Mouse (Mus musculus) E14TG2a.4 (cell line): ENCODE measurements around the gene Ficd.

Experiments
- H3K27me3 ChIP-seq: 2 replicates; pipeline ENCODE4 v1.6.1; 2014; ENCODE audit warnings: low read length, control low read depth; ENCODE audit not compliant: insufficient read depth
- H3K36me3 ChIP-seq: 2 replicates; pipeline ENCODE4 v1.6.1; 2014; ENCODE audit warnings: low read length, control low read depth; ENCODE audit not compliant: insufficient read depth
- H3K4me1 ChIP-seq: replicated peaks from 2 replicates; pipeline ENCODE4 v1.6.1; 2014; ENCODE audit warnings: low read depth, low read length, control low read depth
- H3K4me3 ChIP-seq: replicated peaks from 2 replicates; pipeline ENCODE4 v1.5.1; 2014; ENCODE audit warnings: mild to moderate bottlenecking, low read length
- H3K9me3 ChIP-seq: 2 replicates; pipeline ENCODE4 v1.6.1; 2014; ENCODE audit warnings: low read length, control low read depth
- CTCF ChIP-seq: conservative IDR thresholded peaks from 2 replicates; pipeline ENCODE4 v1.5.1; 2014; ENCODE audit warnings: low read length
- NANOG ChIP-seq: IDR thresholded peaks from 2 replicates; pipeline ENCODE4 v1.6.1; 2014; ENCODE audit warnings: borderline replicate concordance, low read length, mixed read lengths
- POU5F1 ChIP-seq: IDR thresholded peaks from 2 replicates; pipeline ENCODE4 v1.6.1; 2014; ENCODE audit warnings: low read length, borderline replicate concordance

The Ficd gene

DNA sequence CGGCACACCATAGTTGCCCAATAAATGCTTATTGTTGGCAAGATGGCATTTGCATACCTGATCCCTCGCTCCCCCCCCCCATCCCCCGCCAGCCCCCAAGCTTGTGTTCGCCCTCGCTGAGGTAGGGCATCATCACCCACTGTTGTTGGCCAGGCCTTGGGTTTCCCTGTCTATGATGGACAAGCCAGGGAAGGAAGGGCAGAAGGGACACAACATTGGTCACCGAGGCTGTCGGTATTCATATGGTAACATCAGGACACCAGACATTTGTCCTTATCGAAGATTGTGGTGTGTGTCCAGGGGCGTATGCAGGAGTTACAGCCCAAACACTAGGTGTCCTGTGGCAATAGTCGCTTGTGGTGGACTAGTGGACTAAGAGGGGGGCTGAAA, 505 bp downstream of the Ficd start:
- peaks cover 70% of the 10 kb centered on the region for H3K4me1 ChIP-seq
- no peaks in the 10 kb centered on the region for H3K27me3 ChIP-seq
- no peaks in the 10 kb centered on the region for H3K9me3 ChIP-seq
- H3K36me3 ChIP-seq, result peaks cover 43% of the 10 kb centered on the region
- H3K4me3 ChIP-seq, result peak overlapping the region; percentile 89
- no peak for TF ChIP-seq POU5F1
- no peak for TF ChIP-seq NANOG
- TF ChIP-seq CTCF, result no peak

GRCm38 (mm10) chr5:113736522-113737164, 1.0 kb downstream of the Ficd start:
- Histone ChIP-seq H3K27me3 (no peaks in the 10 kb centered on the region), H3K4me3 (peak overlapping the region; percentile 89), H3K4me1 (peaks cover 74% of the 10 kb centered on the region), H3K36me3 (peaks cover 49% of the 10 kb centered on the region), H3K9me3 (no peaks in the 10 kb centered on the region)
- TF ChIP-seq POU5F1, result no peak
- no peak for TF ChIP-seq NANOG
- no peak for TF ChIP-seq CTCF

- peaks cover 59% of the 10 kb centered on the region for H3K36me3 ChIP-seq
These were observed 2.1 kb downstream of the Ficd start for GRCm38 (mm10) chr5:113737607-113738237.

GRCm38 (mm10) chr5:113747629-113748028, 12.0 kb downstream of the Ficd start:
- Histone ChIP-seq H3K36me3 (peaks cover 100% of the 10 kb centered on the region), H3K4me1 (peaks cover 79% of the 10 kb centered on the region), H3K27me3 (no peaks in the 10 kb centered on the region), H3K4me3 (no peak overlapping the region), H3K9me3 (no peaks in the 10 kb centered on the region)
- peak; percentile 64 for TF ChIP-seq CTCF
- TF ChIP-seq POU5F1, result no peak

More at GRCm38 (mm10) chr5:113737607-113738237, 2.1 kb downstream of the Ficd start:
- no peaks in the 10 kb centered on the region for H3K27me3 ChIP-seq
- peak overlapping the region; percentile 49; the same call in 1 of the 2 replicates for H3K4me3 ChIP-seq
- peaks cover 76% of the 10 kb centered on the region for H3K4me1 ChIP-seq
- TF ChIP-seq POU5F1 (no peak), CTCF (no peak), NANOG (no peak)
- no peaks in the 10 kb centered on the region for H3K9me3 ChIP-seq

DNA sequence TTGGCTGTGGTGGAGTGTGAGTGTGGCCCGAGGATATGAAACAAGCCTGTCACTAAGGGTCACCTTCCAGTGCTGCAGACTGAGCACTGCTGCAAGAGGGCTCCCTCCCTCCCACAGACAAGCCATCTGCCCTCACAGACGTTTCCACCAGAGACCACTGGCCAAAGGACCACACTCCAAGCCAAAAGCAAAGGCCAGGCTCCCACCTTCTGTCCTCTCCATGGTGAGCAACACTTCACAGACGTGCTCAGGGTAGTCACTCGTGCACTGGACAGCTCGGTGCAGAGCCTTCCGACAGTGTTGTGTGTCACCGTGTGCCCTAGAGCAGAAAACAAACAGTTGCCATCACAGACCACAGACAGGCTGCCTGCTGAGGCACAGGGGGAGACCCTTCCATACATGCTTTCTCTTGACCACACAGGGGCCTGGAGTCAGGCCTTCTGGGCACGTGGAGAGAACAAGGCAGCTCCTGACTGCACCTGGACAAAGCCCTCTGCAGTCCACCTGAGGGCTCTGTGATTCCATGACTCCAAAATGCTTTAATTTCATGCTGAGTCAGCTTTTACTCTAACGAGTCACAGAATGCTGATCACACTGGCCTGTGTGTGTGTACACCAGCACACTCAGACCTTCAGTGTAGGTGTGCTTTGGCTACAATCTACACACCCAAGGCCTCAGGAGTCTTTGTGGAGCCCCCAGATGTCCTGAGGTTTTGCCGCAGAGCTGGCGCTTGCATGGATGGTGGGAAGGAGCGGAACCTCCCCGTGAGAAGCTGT, 13.1 kb downstream of the Ficd start:
- Histone ChIP-seq H3K9me3 (no peaks in the 10 kb centered on the region), H3K4me3 (no peak overlapping the region), H3K4me1 (peaks cover 75% of the 10 kb centered on the region), H3K36me3 (peaks cover 100% of the 10 kb centered on the region), H3K27me3 (no peaks in the 10 kb centered on the region)
- TF ChIP-seq POU5F1 (no peak), CTCF (no peak), NANOG (no peak)

GRCm38 (mm10) chr5:113751521-113752157, 16.0 kb downstream of the Ficd start:
- no peak for TF ChIP-seq NANOG
- TF ChIP-seq CTCF, result no peak
- TF ChIP-seq POU5F1, result no peak
- no peaks in the 10 kb centered on the region for H3K9me3 ChIP-seq
- peaks cover 68% of the 10 kb centered on the region for H3K4me1 ChIP-seq
- no peak overlapping the region for H3K4me3 ChIP-seq
- no peaks in the 10 kb centered on the region for H3K27me3 ChIP-seq
- peaks cover 100% of the 10 kb centered on the region for H3K36me3 ChIP-seq

GRCm38 (mm10) chr5:113755347-113756030, 19.9 kb downstream of the Ficd start:
- Histone ChIP-seq H3K4me3 (no peak overlapping the region), H3K4me1 (peaks cover 50% of the 10 kb centered on the region), H3K9me3 (no peaks in the 10 kb centered on the region), H3K27me3 (no peaks in the 10 kb centered on the region), H3K36me3 (peaks cover 100% of the 10 kb centered on the region)
- TF ChIP-seq NANOG (no peak), CTCF (no peak), POU5F1 (no peak)
